Mouse (Mus musculus): ENCODE measurements around the gene Galnt2. TPM values are rescaled to one million over a fixed set of nuclear protein-coding genes. Genes with fewer than 3 reads are reported as not detected.
A peak's percentile ranks its signal among the peaks of the same experiment; 100 is the strongest.

The Galnt2 gene
- polyA plus RNA-seq, 1 experiment, result 22.2 TPM

GRCm38 (mm10) chr8:124252533-124252950 is 21.4 kb downstream of the Galnt2 start:
- no peaks in the 10 kb centered on the region for H3K27me3 ChIP-seq (ENCODE audit: control insufficient read depth, insufficient read depth, low read length)
- no peak overlapping the region for H3K27ac ChIP-seq (ENCODE audit: control insufficient read depth, insufficient read depth, low read length)
- no peaks in the 10 kb centered on the region for H3K36me3 ChIP-seq (ENCODE audit: control insufficient read depth, insufficient read depth, low read length)
- H3K4me3 ChIP-seq (ENCODE audit: control insufficient read depth, insufficient read depth, low read length), result no peak overlapping the region
- no peak for DNase-seq
- WGBS, result 96% methylated on average over 5 of the region's 5 CpGs
- H3K4me1 ChIP-seq (replicated peaks; ENCODE audit: control insufficient read depth, insufficient read depth, low read length), result peaks cover 55% of the 10 kb centered on the region
- TF ChIP-seq CTCF (IDR thresholded peaks at IDR 0.05; ENCODE audit: borderline replicate concordance, control insufficient read depth, extremely low read depth, insufficient read depth, low read length, poor library complexity) (no peak), POLR2A (IDR thresholded peaks at IDR 0.05; ENCODE audit: control insufficient read depth, extremely low read depth, insufficient read depth, low read length, poor library complexity) (no peak)

- 57% methylated on average over 6 of the region's 6 CpGs for WGBS
- H3K4me1 ChIP-seq (replicated peaks; ENCODE audit: control insufficient read depth, insufficient read depth, low read length), result peaks cover 68% of the 10 kb centered on the region
Measured at GRCm38 (mm10) chr8:124253939-124254338, 22.7 kb downstream of the Galnt2 start.

GRCm38 (mm10) chr8:124256841-124257240 is 25.6 kb downstream of the Galnt2 start:
- no peak overlapping the region for H3K4me3 ChIP-seq (ENCODE audit: control insufficient read depth, insufficient read depth, low read length)
- WGBS, result 37% methylated on average over 9 of the region's 9 CpGs
- no peaks in the 10 kb centered on the region for H3K36me3 ChIP-seq (ENCODE audit: control insufficient read depth, insufficient read depth, low read length)
- DNase-seq, result no peak
- TF ChIP-seq CTCF (IDR thresholded peaks at IDR 0.05; ENCODE audit: borderline replicate concordance, control insufficient read depth, extremely low read depth, insufficient read depth, low read length, poor library complexity), result no peak
- peaks cover 82% of the 10 kb centered on the region for H3K4me1 ChIP-seq (replicated peaks; ENCODE audit: control insufficient read depth, insufficient read depth, low read length)
- peak overlapping the region; percentile 26; the same call in 1 of the 2 replicates for H3K27ac ChIP-seq (ENCODE audit: control insufficient read depth, insufficient read depth, low read length)
- H3K27me3 ChIP-seq (ENCODE audit: control insufficient read depth, insufficient read depth, low read length), result no peaks in the 10 kb centered on the region

More at GRCm38 (mm10) chr8:124253939-124254338, 22.7 kb downstream of the Galnt2 start:
- Histone ChIP-seq H3K36me3 (ENCODE audit: control insufficient read depth, insufficient read depth, low read length) (no peaks in the 10 kb centered on the region), H3K27me3 (ENCODE audit: control insufficient read depth, insufficient read depth, low read length) (no peaks in the 10 kb centered on the region), H3K4me3 (ENCODE audit: control insufficient read depth, insufficient read depth, low read length) (no peak overlapping the region), H3K27ac (ENCODE audit: control insufficient read depth, insufficient read depth, low read length) (no peak overlapping the region)
- no peak for DNase-seq
- no peak for TF ChIP-seq CTCF (IDR thresholded peaks at IDR 0.05; ENCODE audit: borderline replicate concordance, control insufficient read depth, extremely low read depth, insufficient read depth, low read length, poor library complexity)
- no peak for TF ChIP-seq POLR2A (IDR thresholded peaks at IDR 0.05; ENCODE audit: control insufficient read depth, extremely low read depth, insufficient read depth, low read length, poor library complexity)

GRCm38 (mm10) chr8:124257363-124257762 is 26.2 kb downstream of the Galnt2 start:
- TF ChIP-seq CTCF (IDR thresholded peaks at IDR 0.05; ENCODE audit: borderline replicate concordance, control insufficient read depth, extremely low read depth, insufficient read depth, low read length, poor library complexity) (no peak), POLR2A (IDR thresholded peaks at IDR 0.05; ENCODE audit: control insufficient read depth, extremely low read depth, insufficient read depth, low read length, poor library complexity) (no peak)
- Histone ChIP-seq H3K27ac (ENCODE audit: control insufficient read depth, insufficient read depth, low read length) (peak overlapping the region; percentile 26; the same call in 1 of the 2 replicates), H3K36me3 (ENCODE audit: control insufficient read depth, insufficient read depth, low read length) (no peaks in the 10 kb centered on the region), H3K27me3 (ENCODE audit: control insufficient read depth, insufficient read depth, low read length) (no peaks in the 10 kb centered on the region), H3K4me3 (ENCODE audit: control insufficient read depth, insufficient read depth, low read length) (no peak overlapping the region), H3K4me1 (replicated peaks; ENCODE audit: control insufficient read depth, insufficient read depth, low read length) (peaks cover 82% of the 10 kb centered on the region)
- WGBS, result 16% methylated on average over 10 of the region's 10 CpGs
- DNase-seq, result no peak

GRCm38 (mm10) chr8:124259146-124259545 is 28.0 kb downstream of the Galnt2 start:
- H3K36me3 ChIP-seq (ENCODE audit: control insufficient read depth, insufficient read depth, low read length), result no peaks in the 10 kb centered on the region
- peaks cover 76% of the 10 kb centered on the region for H3K4me1 ChIP-seq (replicated peaks; ENCODE audit: control insufficient read depth, insufficient read depth, low read length)
- TF ChIP-seq POLR2A (IDR thresholded peaks at IDR 0.05; ENCODE audit: control insufficient read depth, extremely low read depth, insufficient read depth, low read length, poor library complexity), result no peak
- no peak for TF ChIP-seq CTCF (IDR thresholded peaks at IDR 0.05; ENCODE audit: borderline replicate concordance, control insufficient read depth, extremely low read depth, insufficient read depth, low read length, poor library complexity)
- H3K27ac ChIP-seq (ENCODE audit: control insufficient read depth, insufficient read depth, low read length), result no peak overlapping the region; the same call in 1 of the 2 replicates
- WGBS, result 76% methylated on average over 4 of the region's 4 CpGs
- DNase-seq, result no peak
- no peaks in the 10 kb centered on the region for H3K27me3 ChIP-seq (ENCODE audit: control insufficient read depth, insufficient read depth, low read length)
- no peak overlapping the region for H3K4me3 ChIP-seq (ENCODE audit: control insufficient read depth, insufficient read depth, low read length)

- TF ChIP-seq CTCF (IDR thresholded peaks at IDR 0.05; ENCODE audit: borderline replicate concordance, control insufficient read depth, extremely low read depth, insufficient read depth, low read length, poor library complexity) (no peak), POLR2A (IDR thresholded peaks at IDR 0.05; ENCODE audit: control insufficient read depth, extremely low read depth, insufficient read depth, low read length, poor library complexity) (no peak)
- H3K36me3 ChIP-seq (ENCODE audit: control insufficient read depth, insufficient read depth, low read length), result no peaks in the 10 kb centered on the region
- H3K27me3 ChIP-seq (ENCODE audit: control insufficient read depth, insufficient read depth, low read length), result no peaks in the 10 kb centered on the region
- H3K27ac ChIP-seq (ENCODE audit: control insufficient read depth, insufficient read depth, low read length), result peak overlapping the region; percentile 44; the same call in 1 of the 2 replicates
- 53% methylated on average over 7 of the region's 7 CpGs for WGBS
- H3K4me3 ChIP-seq (ENCODE audit: control insufficient read depth, insufficient read depth, low read length), result peak overlapping the region; percentile 31
- DNase-seq, result no peak
- H3K4me1 ChIP-seq (replicated peaks; ENCODE audit: control insufficient read depth, insufficient read depth, low read length), result peaks cover 76% of the 10 kb centered on the region
Measured at GRCm38 (mm10) chr8:124259925-124260324, 28.7 kb downstream of the Galnt2 start.

- no peak for TF ChIP-seq CTCF (IDR thresholded peaks at IDR 0.05; ENCODE audit: borderline replicate concordance, control insufficient read depth, extremely low read depth, insufficient read depth, low read length, poor library complexity)
- 0 out of 2 replicates have a peak, but pooled peaks have one; percentile 29 for TF ChIP-seq POLR2A (IDR thresholded peaks at IDR 0.05; ENCODE audit: control insufficient read depth, extremely low read depth, insufficient read depth, low read length, poor library complexity)
- H3K4me1 ChIP-seq (replicated peaks; ENCODE audit: control insufficient read depth, insufficient read depth, low read length), result peaks cover 75% of the 10 kb centered on the region
- 23% methylated on average over 12 of the region's 12 CpGs for WGBS
Measured at GRCm38 (mm10) chr8:124260371-124260770, 29.2 kb downstream of the Galnt2 start.

More at GRCm38 (mm10) chr8:124260371-124260770, 29.2 kb downstream of the Galnt2 start:
- H3K27ac ChIP-seq (ENCODE audit: control insufficient read depth, insufficient read depth, low read length), result peak overlapping the region; percentile 44
- H3K4me3 ChIP-seq (ENCODE audit: control insufficient read depth, insufficient read depth, low read length), result peak overlapping the region; percentile 31
- no peaks in the 10 kb centered on the region for H3K36me3 ChIP-seq (ENCODE audit: control insufficient read depth, insufficient read depth, low read length)
- peak; percentile 31 for DNase-seq
- no peaks in the 10 kb centered on the region for H3K27me3 ChIP-seq (ENCODE audit: control insufficient read depth, insufficient read depth, low read length)
